Mouse (Mus musculus) heart, embryonic 15.5 days (tissue): ENCODE data around the gene Lars2. TPM values are rescaled to one million over a fixed set of nuclear protein-coding genes. Genes with fewer than 3 reads are reported as not detected.
"Not testable (repeated sequence)": the region's sequence is repeated elsewhere in the genome, so short reads cannot be mapped to it uniquely, and the experiment has no call there.

ENCODE experiments used
- ATAC-seq: fragments of 200-750 bp; cut with Nextera tagmentation; replicated peaks from 2 replicates; pipeline ENCODE4 v1.8.0; 2017; ENCODE audit warnings: low read depth, moderate TSS enrichment; ENCODE audit not compliant: insufficient number of reproducible peaks, insufficient read depth, low FRiP score
- H3K27ac ChIP-seq: fragments of 300-500 bp; sonication (generic); 2 replicates; pipeline ENCODE4 v1.5.1; 2015; ENCODE audit warnings: mild to moderate bottlenecking, inconsistent platforms
- H3K27me3 ChIP-seq: fragments of 300-500 bp; sonication (generic); 2 replicates; pipeline ENCODE4 v1.6.1; 2015; ENCODE audit warnings: inconsistent platforms
- H3K36me3 ChIP-seq: fragments of 300-500 bp; sonication (generic); 2 replicates; pipeline ENCODE4 v1.6.1; 2015; ENCODE audit warnings: mild to moderate bottlenecking, inconsistent platforms
- H3K4me1 ChIP-seq: fragments of 300-500 bp; sonication (generic); replicated peaks from 2 replicates; pipeline ENCODE4 v1.6.1; 2015; ENCODE audit warnings: inconsistent platforms
- H3K4me2 ChIP-seq: fragments of 300-500 bp; sonication (generic); 2 replicates; pipeline ENCODE4 v1.6.1; 2015; ENCODE audit warnings: inconsistent platforms, mild to moderate bottlenecking, moderate library complexity
- H3K4me3 ChIP-seq: fragments of 300-500 bp; sonication (generic); 2 replicates; pipeline ENCODE4 v1.5.1; 2015; ENCODE audit warnings: mild to moderate bottlenecking, inconsistent platforms
- H3K9ac ChIP-seq: fragments of 300-500 bp; sonication (generic); 2 replicates; pipeline ENCODE4 v1.6.1; 2015; ENCODE audit warnings: mild to moderate bottlenecking, inconsistent platforms
- H3K9me3 ChIP-seq: fragments of 300-500 bp; sonication (generic); replicated peaks from 2 replicates; pipeline ENCODE4 v1.6.1; 2016; ENCODE audit warnings: inconsistent platforms
- WGBS: fragments of 180-500 bp; shearing (Covaris S2); methylation state at CpG from one replicate; pipeline ENCODE4 v1.1.7; 2015; ENCODE audit warnings: mixed read lengths; 5-methylcytosine and 5-hydroxymethylcytosine counted together
- polyA plus RNA-seq: library from polyadenylated mRNA; unstranded; fragments of >200 nt; fragmentation: Nextera tagmentation; extraction: Ambion mirVana; gene quantifications from 2 replicates; pipeline ENCODE4 v1.2.1, GENCODE M21; 2015

Lars2 gene
- polyA plus RNA-seq, 1 experiment from 2014 or later: 885 TPM

GRCm38 (mm10) chr9:123394856-123395255 lies 28.1 kb downstream of the Lars2 start:
- peaks cover 5% of the 10 kb centered on the region; the same call in 1 of the 2 replicates for H3K36me3 ChIP-seq
- no peak for ATAC-seq

GRCm38 (mm10) chr9:123397701-123398100 lies 31.0 kb downstream of the Lars2 start:
- Histone ChIP-seq H3K27me3 (no peaks in the 10 kb centered on the region), H3K4me2 (no peak overlapping the region), H3K4me3 (no peak overlapping the region), H3K9ac (no peak overlapping the region), H3K36me3 (peaks cover 5% of the 10 kb centered on the region; the same call in 1 of the 2 replicates), H3K27ac (no peak overlapping the region), H3K9me3 (no peaks in the 10 kb centered on the region), H3K4me1 (no peaks in the 10 kb centered on the region)
- ATAC-seq: no peak
- 72% methylated on average over 6 of the region's 6 CpGs for WGBS

More at GRCm38 (mm10) chr9:123394856-123395255, 28.1 kb downstream of the Lars2 start:
- no peak overlapping the region for H3K4me2 ChIP-seq
- H3K9ac ChIP-seq: no peak overlapping the region
- no peak overlapping the region for H3K27ac ChIP-seq
- H3K4me1 ChIP-seq: peaks cover 3% of the 10 kb centered on the region; the same call in 1 of the 2 replicates
- H3K4me3 ChIP-seq: no peak overlapping the region
- 63% methylated on average over 6 of the region's 6 CpGs for WGBS
- no peaks in the 10 kb centered on the region for H3K27me3 ChIP-seq
- H3K9me3 ChIP-seq: no peaks in the 10 kb centered on the region

GRCm38 (mm10) chr9:123402215-123402614 lies 35.5 kb downstream of the Lars2 start:
- no peak overlapping the region for H3K9ac ChIP-seq
- H3K4me2 ChIP-seq: no peak overlapping the region
- H3K4me3 ChIP-seq: no peak overlapping the region
- 83% methylated on average over 3 of the region's 3 CpGs for WGBS
- H3K9me3 ChIP-seq: no peaks in the 10 kb centered on the region
- H3K27me3 ChIP-seq: no peaks in the 10 kb centered on the region
- H3K27ac ChIP-seq: no peak overlapping the region
- H3K4me1 ChIP-seq: no peaks in the 10 kb centered on the region
- peaks cover 5% of the 10 kb centered on the region; the same call in 1 of the 2 replicates for H3K36me3 ChIP-seq
- no peak for ATAC-seq

- H3K4me1 ChIP-seq: no peaks in the 10 kb centered on the region
- H3K27ac ChIP-seq: no peak overlapping the region
- no peaks in the 10 kb centered on the region for H3K27me3 ChIP-seq
- no peaks in the 10 kb centered on the region for H3K9me3 ChIP-seq
- no peak for ATAC-seq
- H3K9ac ChIP-seq: no peak overlapping the region
- H3K4me2 ChIP-seq: no peak overlapping the region
- no peak overlapping the region for H3K4me3 ChIP-seq
- WGBS: 69% methylated on average over 3 of the region's 3 CpGs
- H3K36me3 ChIP-seq: peaks cover 5% of the 10 kb centered on the region; the same call in 1 of the 2 replicates
Observed at GRCm38 (mm10) chr9:123403031-123403430, 36.3 kb downstream of the Lars2 start.

- no peak for ATAC-seq
- no peaks in the 10 kb centered on the region for H3K27me3 ChIP-seq
- no peak overlapping the region for H3K27ac ChIP-seq
- no peaks in the 10 kb centered on the region for H3K9me3 ChIP-seq
- no peaks in the 10 kb centered on the region for H3K4me1 ChIP-seq
- no peak overlapping the region for H3K4me3 ChIP-seq
- H3K4me2 ChIP-seq: no peak overlapping the region
- 77% methylated on average over 1 of the region's 1 CpGs for WGBS
- no peak overlapping the region for H3K9ac ChIP-seq
- H3K36me3 ChIP-seq: no peaks in the 10 kb centered on the region; the same call in 1 of the 2 replicates
Observed at GRCm38 (mm10) chr9:123405231-123405630, 38.5 kb downstream of the Lars2 start.

- WGBS: 82% methylated on average over 2 of the region's 2 CpGs
- no peaks in the 10 kb centered on the region for H3K27me3 ChIP-seq
- H3K27ac ChIP-seq: no peak overlapping the region
- no peak overlapping the region for H3K4me2 ChIP-seq
- H3K36me3 ChIP-seq: peaks cover 8% of the 10 kb centered on the region; the same call in 1 of the 2 replicates
- H3K9ac ChIP-seq: no peak overlapping the region
- H3K4me3 ChIP-seq: no peak overlapping the region
- no peaks in the 10 kb centered on the region for H3K9me3 ChIP-seq
- ATAC-seq: no peak
- no peaks in the 10 kb centered on the region for H3K4me1 ChIP-seq
Observed at GRCm38 (mm10) chr9:123408771-123409170, 42.0 kb downstream of the Lars2 start.

GRCm38 (mm10) chr9:123429863-123430262 lies 63.1 kb downstream of the Lars2 start:
- Histone ChIP-seq H3K27me3 (no peaks in the 10 kb centered on the region), H3K27ac (no peak overlapping the region), H3K9me3 (no peaks in the 10 kb centered on the region), H3K4me3 (no peak overlapping the region), H3K4me1 (no peaks in the 10 kb centered on the region), H3K36me3 (peaks cover 6% of the 10 kb centered on the region; the same call in 1 of the 2 replicates), H3K9ac (no peak overlapping the region), H3K4me2 (no peak overlapping the region)
- no peak for ATAC-seq
- 87% methylated on average over 4 of the region's 4 CpGs for WGBS

- Histone ChIP-seq H3K36me3 (peaks cover 8% of the 10 kb centered on the region; the same call in 1 of the 2 replicates), H3K27ac (no peak overlapping the region), H3K4me2 (no peak overlapping the region), H3K4me3 (no peak overlapping the region), H3K4me1 (no peaks in the 10 kb centered on the region), H3K9me3 (no peaks in the 10 kb centered on the region), H3K9ac (no peak overlapping the region), H3K27me3 (no peaks in the 10 kb centered on the region)
- no peak for ATAC-seq
Observed at GRCm38 (mm10) chr9:123430973-123431372, 64.2 kb downstream of the Lars2 start.

- Histone ChIP-seq H3K4me1 (no peaks in the 10 kb centered on the region), H3K27ac (no peak overlapping the region), H3K9ac (no peak overlapping the region), H3K36me3 (peaks cover 10% of the 10 kb centered on the region; the same call in 1 of the 2 replicates), H3K4me2 (no peak overlapping the region), H3K27me3 (no peaks in the 10 kb centered on the region), H3K4me3 (no peak overlapping the region), H3K9me3 (no peaks in the 10 kb centered on the region)
- ATAC-seq: no peak
- 82% methylated on average over 2 of the region's 2 CpGs for whole genome bisulfite sequencing
Observed at GRCm38 (mm10) chr9:123438223-123438622, 71.5 kb downstream of the Lars2 start.

GRCm38 (mm10) chr9:123440230-123441058 lies 73.7 kb downstream of the Lars2 start:
- no peaks in the 10 kb centered on the region for H3K9me3 ChIP-seq
- 56% methylated on average over 5 of the region's 5 CpGs for WGBS
- no peak overlapping the region for H3K9ac ChIP-seq
- no peaks in the 10 kb centered on the region for H3K27me3 ChIP-seq
- no peaks in the 10 kb centered on the region for H3K4me1 ChIP-seq
- no peak overlapping the region for H3K4me3 ChIP-seq
- H3K27ac ChIP-seq: 0 out of 2 replicates have a peak overlapping the region, but pooled peaks have one; percentile 21
- ATAC-seq: no peak
- peaks cover 10% of the 10 kb centered on the region; the same call in 1 of the 2 replicates for H3K36me3 ChIP-seq
- H3K4me2 ChIP-seq: no peak overlapping the region

- H3K27ac ChIP-seq, H3K27me3 ChIP-seq, H3K9me3 ChIP-seq, H3K9ac ChIP-seq, H3K4me2 ChIP-seq, H3K4me3 ChIP-seq, ATAC-seq, H3K4me1 ChIP-seq, H3K36me3 ChIP-seq: not testable (repeated sequence)
- WGBS: 97% methylated on average over 3 of the region's 3 CpGs
Observed at GRCm38 (mm10) chr9:123447101-123447500, 80.4 kb downstream of the Lars2 start.

- Histone ChIP-seq H3K4me2 (no peak overlapping the region), H3K27ac (no peak overlapping the region), H3K9me3 (no peaks in the 10 kb centered on the region), H3K4me1 (no peaks in the 10 kb centered on the region), H3K4me3 (no peak overlapping the region), H3K27me3 (no peaks in the 10 kb centered on the region), H3K9ac (no peak overlapping the region), H3K36me3 (0 out of 2 replicates have a peak, but pooled peaks cover 9% of the 10 kb centered on the region)
- no peak for ATAC-seq
Observed at GRCm38 (mm10) chr9:123448594-123448993, 81.9 kb downstream of the Lars2 start.
